Mouse (Mus musculus) kidney, postnatal 0 days (tissue): ENCODE measurements around the gene Zmynd8. TPM values are rescaled to one million over a fixed set of nuclear protein-coding genes. Genes with fewer than 3 reads are reported as not detected.

Source experiments
- ATAC-seq: fragments of 200-750 bp; cut with Nextera tagmentation; replicated peaks from 2 replicates; pipeline ENCODE4 v1.8.0; 2017; ENCODE audit warnings: low read depth, moderate number of reproducible peaks, moderate TSS enrichment, moderate library complexity; ENCODE audit not compliant: low FRiP score
- DNase-seq: peaks from one replicate; pipeline ENCODE4 v3.0.0-alpha.2; 2016; ENCODE audit warnings: low spot score
- H3K27ac ChIP-seq: fragments of 300-500 bp; sonication (generic); 2 replicates; pipeline ENCODE4 v1.5.1; 2014; ENCODE audit warnings: mild to moderate bottlenecking
- H3K27me3 ChIP-seq: fragments of 300-500 bp; sonication (generic); 2 replicates; pipeline ENCODE4 v1.6.1; 2014; ENCODE audit warnings: low read length, mixed read lengths; ENCODE audit not compliant: insufficient read depth
- H3K36me3 ChIP-seq: fragments of 300-500 bp; sonication (generic); 2 replicates; pipeline ENCODE4 v1.6.1; 2014; ENCODE audit warnings: low read length, mixed read lengths; ENCODE audit not compliant: insufficient read depth
- H3K4me1 ChIP-seq: fragments of 300-500 bp; sonication (generic); replicated peaks from 2 replicates; pipeline ENCODE4 v1.6.1; 2014; ENCODE audit warnings: antibody characterized with exemption, low read length, mixed read lengths; ENCODE audit not compliant: insufficient read depth
- H3K4me2 ChIP-seq: fragments of 300-500 bp; sonication (generic); 2 replicates; pipeline ENCODE4 v1.6.1; 2014; ENCODE audit warnings: mild to moderate bottlenecking, low read length, moderate library complexity, mixed read lengths
- H3K4me3 ChIP-seq: fragments of 300-500 bp; sonication (generic); replicated peaks from 2 replicates; pipeline ENCODE4 v1.5.1; 2014; ENCODE audit warnings: low read depth, low read length
- H3K9ac ChIP-seq: fragments of 300-500 bp; sonication (generic); 2 replicates; pipeline ENCODE4 v1.6.1; 2014; ENCODE audit warnings: low read depth, low read length
- H3K9me3 ChIP-seq: fragments of 300-500 bp; sonication (generic); replicated peaks from 2 replicates; pipeline ENCODE4 v1.6.1; 2016; ENCODE audit warnings: low read length, inconsistent platforms, mixed read lengths
- CTCF ChIP-seq: IDR thresholded peaks from 2 replicates; pipeline ENCODE4 v1.5.1; 2016; ENCODE audit warnings: antibody characterized with exemption, low read depth, mild to moderate bottlenecking, moderate library complexity
- WGBS: fragments of 180-500 bp; shearing (Covaris S2); extraction: QIAGEN DNeasy Blood & Tissue Kit; methylation state at CpG from one replicate; pipeline ENCODE4 v1.1.7; 2014; 5-methylcytosine and 5-hydroxymethylcytosine counted together
- polyA plus RNA-seq: library from polyadenylated mRNA; unstranded; fragments of >200 nt; fragmentation: Nextera tagmentation; extraction: Ambion mirVana; gene quantifications from 2 replicates; pipeline ENCODE4 v1.2.1, GENCODE M21; 2015

Zmynd8 gene
- polyA plus RNA-seq, 1 experiment from 2014 or later, result 39.6 TPM

- Histone ChIP-seq H3K27me3 (no peaks in the 10 kb centered on the region), H3K4me1 (peaks cover 58% of the 10 kb centered on the region), H3K9ac (peak overlapping the region; percentile 46; the same call in 1 of the 2 replicates), H3K9me3 (no peaks in the 10 kb centered on the region), H3K4me3 (no peak overlapping the region), H3K27ac (peak overlapping the region; percentile 100), H3K4me2 (0 out of 2 replicates have a peak overlapping the region, but pooled peaks have one; percentile 0), H3K36me3 (no peaks in the 10 kb centered on the region)
- no peak for TF ChIP-seq CTCF
- WGBS, result 20% methylated on average over 24 of the region's 25 CpGs
- peak; percentile 68 for DNase-seq
- ATAC-seq, result peak; percentile 31
Observed at GRCm38 (mm10) chr2:165886857-165887628, 11.8 kb downstream of the Zmynd8 start.

DNA sequence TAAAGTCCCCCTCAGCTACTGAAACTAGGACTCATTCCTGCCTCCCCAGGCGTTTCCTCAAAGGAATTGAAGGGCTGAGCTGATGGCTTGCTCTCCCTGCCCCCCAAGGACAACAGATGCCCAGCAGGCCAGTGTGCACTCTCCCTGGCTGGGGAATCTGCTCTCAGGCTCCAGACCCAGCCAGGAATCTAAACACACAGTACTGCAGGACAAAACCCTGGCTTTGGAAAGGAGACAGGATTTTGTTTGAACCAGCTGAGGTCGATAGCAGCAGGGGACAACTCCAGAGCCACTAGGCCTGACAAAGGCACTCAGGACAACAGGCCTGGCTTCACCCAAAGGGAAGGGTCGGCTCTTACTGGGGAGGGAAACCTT lies 12.3 kb downstream of the Zmynd8 start:
- H3K9ac ChIP-seq, result peak overlapping the region; percentile 46; the same call in 1 of the 2 replicates
- no peak for TF ChIP-seq CTCF
- H3K36me3 ChIP-seq, result no peaks in the 10 kb centered on the region
- no peak overlapping the region for H3K4me2 ChIP-seq
- no peak for ATAC-seq
- no peak overlapping the region for H3K4me3 ChIP-seq
- 8% methylated on average over 3 of the region's 3 CpGs for WGBS
- H3K4me1 ChIP-seq, result peaks cover 64% of the 10 kb centered on the region
- peak; percentile 77 for DNase-seq
- peak overlapping the region; percentile 100 for H3K27ac ChIP-seq
- no peaks in the 10 kb centered on the region for H3K27me3 ChIP-seq
- H3K9me3 ChIP-seq, result no peaks in the 10 kb centered on the region

- WGBS, result 17% methylated on average over 4 of the region's 4 CpGs
- Histone ChIP-seq H3K4me1 (peaks cover 69% of the 10 kb centered on the region), H3K27ac (peak overlapping the region; percentile 100), H3K9ac (peak overlapping the region; percentile 60; the same call in 1 of the 2 replicates), H3K4me2 (no peak overlapping the region), H3K9me3 (no peaks in the 10 kb centered on the region), H3K4me3 (no peak overlapping the region), H3K27me3 (no peaks in the 10 kb centered on the region), H3K36me3 (no peaks in the 10 kb centered on the region)
- TF ChIP-seq CTCF, result no peak
- DNase-seq, result peak; percentile 42
- ATAC-seq, result no peak
Observed at GRCm38 (mm10) chr2:165885951-165886320, 12.9 kb downstream of the Zmynd8 start.

DNA sequence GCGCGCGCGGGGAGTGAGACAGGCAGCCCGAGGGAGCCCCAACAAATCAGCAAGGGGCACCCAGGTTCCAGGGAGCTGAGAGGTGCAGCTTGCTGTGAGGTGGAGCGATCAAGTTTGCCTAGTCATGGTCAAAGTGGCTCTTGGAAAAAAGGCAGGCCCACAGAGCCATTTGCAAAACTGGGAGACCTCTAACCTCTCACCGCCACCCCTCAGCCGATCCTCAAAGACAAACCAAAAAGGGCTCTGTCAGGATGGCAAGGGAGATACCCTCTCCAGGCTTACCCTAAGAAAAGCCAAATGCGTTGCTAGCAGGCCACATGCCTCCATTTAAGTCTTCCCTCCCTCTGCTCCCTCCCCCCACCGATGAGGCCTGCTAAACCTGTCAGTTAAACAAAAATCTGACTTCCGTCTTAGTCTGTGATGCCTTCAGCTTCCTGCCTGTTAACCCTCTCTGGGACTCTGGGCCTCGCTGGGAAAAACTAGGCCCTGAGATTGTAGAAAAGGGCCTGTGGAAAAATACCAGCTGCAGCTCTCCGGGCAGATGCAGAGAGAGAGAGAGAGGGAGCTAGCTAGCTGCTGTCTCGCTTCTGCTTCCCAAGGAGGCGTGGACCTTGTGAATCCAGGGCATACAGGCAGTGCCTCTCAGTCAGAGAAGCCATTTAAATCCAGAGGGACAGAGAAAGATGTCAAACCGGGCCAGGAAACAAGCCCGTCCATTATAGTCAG lies 13.4 kb downstream of the Zmynd8 start:
- peak overlapping the region; percentile 100 for H3K27ac ChIP-seq
- H3K36me3 ChIP-seq, result no peaks in the 10 kb centered on the region
- 10% methylated on average over 13 of the region's 17 CpGs for WGBS
- peak overlapping the region; percentile 60 for H3K9ac ChIP-seq
- ATAC-seq (peak; percentile 34), DNase-seq (peak; percentile 95)
- 0 out of 2 replicates have a peak, but pooled peaks have one; percentile 7 for TF ChIP-seq CTCF
- no peaks in the 10 kb centered on the region for H3K27me3 ChIP-seq
- peak overlapping the region; percentile 38; the same call in 1 of the 2 replicates for H3K4me2 ChIP-seq
- H3K4me3 ChIP-seq, result no peak overlapping the region
- peaks cover 73% of the 10 kb centered on the region for H3K4me1 ChIP-seq
- H3K9me3 ChIP-seq, result no peaks in the 10 kb centered on the region

- Histone ChIP-seq H3K27me3 (no peaks in the 10 kb centered on the region), H3K9me3 (no peaks in the 10 kb centered on the region), H3K27ac (peak overlapping the region; percentile 100), H3K36me3 (no peaks in the 10 kb centered on the region), H3K4me2 (peak overlapping the region; percentile 51), H3K4me3 (no peak overlapping the region), H3K9ac (peak overlapping the region; percentile 60), H3K4me1 (peaks cover 80% of the 10 kb centered on the region)
- ATAC-seq, result peak; percentile 45
- peak; percentile 94 for DNase-seq
- 5% methylated on average over 20 of the region's 21 CpGs for WGBS
- TF ChIP-seq CTCF, result no peak
Observed at GRCm38 (mm10) chr2:165884577-165885224, 14.1 kb downstream of the Zmynd8 start.

GRCm38 (mm10) chr2:165883846-165884576 lies 14.8 kb downstream of the Zmynd8 start:
- Histone ChIP-seq H3K27ac (peak overlapping the region; percentile 100), H3K4me3 (no peak overlapping the region), H3K9me3 (no peaks in the 10 kb centered on the region), H3K9ac (peak overlapping the region; percentile 60), H3K4me2 (peak overlapping the region; percentile 51), H3K36me3 (no peaks in the 10 kb centered on the region), H3K4me1 (peaks cover 87% of the 10 kb centered on the region), H3K27me3 (no peaks in the 10 kb centered on the region)
- ATAC-seq (no peak), DNase-seq (peak; percentile 57)
- TF ChIP-seq CTCF, result no peak
- WGBS, result 5% methylated on average over 11 of the region's 11 CpGs
